Mouse (Mus musculus): Measurements from ENCODE around the gene Zic1. TPM values are rescaled to one million over a fixed set of nuclear protein-coding genes. Genes with fewer than 3 reads are reported as not detected.

The Zic1 gene
- polyA plus RNA-seq, 1 experiment from 2014 or later, result 14.4 TPM

DNA sequence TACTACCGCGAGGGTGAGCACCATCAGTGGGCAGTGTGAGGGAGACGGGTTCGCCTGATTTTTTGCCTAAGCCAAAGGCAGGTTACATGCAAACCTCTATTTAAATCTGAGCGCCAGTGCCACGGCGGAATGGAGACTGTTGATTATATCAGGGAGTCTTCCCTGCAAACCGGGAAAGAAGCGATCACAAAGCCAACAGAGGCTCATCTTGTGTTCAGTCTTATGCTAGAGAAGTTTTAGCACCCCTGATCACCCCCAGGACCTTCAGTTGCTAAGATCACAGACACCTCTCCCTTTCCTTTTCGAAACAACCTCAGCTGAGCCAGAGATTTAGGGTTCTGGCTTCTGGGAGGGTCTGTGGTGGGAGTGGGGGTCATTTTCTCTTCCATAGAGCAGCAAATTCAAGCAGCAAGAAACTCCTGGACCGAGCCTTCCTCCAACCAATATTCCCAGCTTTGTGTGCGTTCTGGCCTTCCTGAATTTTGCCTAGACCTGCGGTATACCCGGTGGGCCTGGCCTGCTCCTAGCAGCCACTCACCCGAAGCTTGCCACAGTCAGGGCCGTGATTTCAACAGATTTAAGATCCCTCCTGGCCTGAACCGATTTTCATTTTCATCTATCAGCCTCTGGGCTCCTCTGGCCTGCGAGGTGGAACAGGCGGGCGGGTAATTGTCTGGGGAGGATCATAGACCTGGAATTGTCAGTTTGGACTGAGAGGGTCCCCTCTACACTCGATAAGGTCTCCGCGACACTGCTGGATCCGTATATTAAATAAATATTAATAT lies 17.1 kb upstream of the Zic1 start:
- no peaks in the 10 kb centered on the region for H3K9me3 ChIP-seq
- H3K4me1 ChIP-seq, result peaks cover 68% of the 10 kb centered on the region
- H3K4me2 ChIP-seq, result peak overlapping the region; percentile 81
- H3K9ac ChIP-seq, result peak overlapping the region; percentile 89
- peaks cover 86% of the 10 kb centered on the region for H3K27me3 ChIP-seq
- H3K27ac ChIP-seq, result peak overlapping the region; percentile 94
- H3K36me3 ChIP-seq (replicated peaks), result no peaks in the 10 kb centered on the region
- ATAC-seq (ENCODE audit: low FRiP score), result no peak
- peak overlapping the region; percentile 57 for H3K4me3 ChIP-seq (replicated peaks)
- 3% methylated on average over 24 of the region's 24 CpGs for WGBS

DNA sequence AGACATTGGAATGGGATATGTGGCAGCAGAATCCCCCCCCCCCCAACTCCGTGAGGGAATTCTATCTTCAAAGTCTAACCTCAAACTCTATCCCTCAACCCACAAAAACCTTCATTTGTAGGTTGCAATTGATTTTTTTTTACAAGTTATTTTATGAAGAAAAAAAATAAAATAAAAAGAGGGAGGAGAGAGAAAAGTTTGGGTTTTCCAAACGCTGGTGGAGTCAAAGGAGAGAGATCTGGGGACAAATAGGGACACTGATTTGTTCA lies 16.4 kb upstream of the Zic1 start:
- peaks cover 86% of the 10 kb centered on the region for H3K27me3 ChIP-seq
- H3K36me3 ChIP-seq (replicated peaks), result no peaks in the 10 kb centered on the region
- H3K4me3 ChIP-seq (replicated peaks), result peak overlapping the region; percentile 57
- no peaks in the 10 kb centered on the region for H3K9me3 ChIP-seq
- H3K4me1 ChIP-seq, result peaks cover 62% of the 10 kb centered on the region
- peak overlapping the region; percentile 81 for H3K4me2 ChIP-seq
- H3K9ac ChIP-seq, result peak overlapping the region; percentile 89
- WGBS, result 4% methylated on average over 2 of the region's 2 CpGs
- ATAC-seq (ENCODE audit: low FRiP score), result no peak
- peak overlapping the region; percentile 94 for H3K27ac ChIP-seq

DNA sequence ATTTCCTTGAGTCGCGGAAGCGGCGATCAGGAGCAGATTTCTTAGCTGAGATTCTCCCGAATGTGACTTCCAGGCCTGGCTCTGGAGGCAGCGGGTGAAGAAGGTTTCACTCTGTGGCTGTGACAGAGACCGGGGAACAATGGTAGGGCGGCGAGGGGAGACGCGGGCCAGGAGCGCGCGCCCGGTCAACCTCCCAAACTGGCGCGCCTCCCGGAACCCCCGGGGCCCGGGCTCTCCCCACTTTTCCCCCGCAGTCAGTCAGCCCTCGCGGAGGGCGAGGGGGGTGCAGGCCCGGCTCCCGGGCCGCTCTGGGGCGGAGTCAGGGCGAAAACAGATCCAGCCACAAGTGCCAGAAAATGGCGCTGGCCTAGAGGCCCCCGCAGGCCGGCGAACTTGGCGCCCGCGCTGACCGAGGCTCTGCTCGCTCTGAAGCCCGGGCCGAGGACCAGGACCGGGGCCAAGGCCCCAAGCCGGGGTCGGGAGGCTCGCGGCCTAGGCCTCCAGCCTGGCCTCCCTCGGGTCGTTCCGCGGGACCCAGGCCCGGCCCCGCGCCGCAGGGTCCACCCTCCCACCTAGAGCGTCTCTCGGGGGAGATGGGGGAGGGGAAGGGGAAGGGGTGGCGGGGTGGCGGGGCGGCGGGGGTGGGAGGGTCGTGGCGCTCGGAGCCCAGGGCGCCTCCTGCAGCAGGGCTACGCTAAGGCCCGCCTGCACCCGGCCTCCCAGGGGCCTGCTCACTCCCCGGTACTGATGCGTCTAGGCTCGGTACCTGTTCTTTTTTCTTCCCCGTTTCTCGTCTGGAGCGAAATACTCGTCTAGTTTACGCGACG lies 15.9 kb upstream of the Zic1 start:
- ATAC-seq (ENCODE audit: low FRiP score), result peak; percentile 37
- peak overlapping the region; percentile 57 for H3K4me3 ChIP-seq (replicated peaks)
- H3K27me3 ChIP-seq, result peaks cover 88% of the 10 kb centered on the region
- under 1% methylated on average over 67 of the region's 76 CpGs for WGBS
- H3K36me3 ChIP-seq (replicated peaks), result no peaks in the 10 kb centered on the region
- H3K9me3 ChIP-seq, result no peaks in the 10 kb centered on the region
- H3K4me1 ChIP-seq, result peaks cover 63% of the 10 kb centered on the region
- H3K4me2 ChIP-seq, result peak overlapping the region; percentile 81
- H3K9ac ChIP-seq, result peak overlapping the region; percentile 89
- peak overlapping the region; percentile 94 for H3K27ac ChIP-seq

DNA sequence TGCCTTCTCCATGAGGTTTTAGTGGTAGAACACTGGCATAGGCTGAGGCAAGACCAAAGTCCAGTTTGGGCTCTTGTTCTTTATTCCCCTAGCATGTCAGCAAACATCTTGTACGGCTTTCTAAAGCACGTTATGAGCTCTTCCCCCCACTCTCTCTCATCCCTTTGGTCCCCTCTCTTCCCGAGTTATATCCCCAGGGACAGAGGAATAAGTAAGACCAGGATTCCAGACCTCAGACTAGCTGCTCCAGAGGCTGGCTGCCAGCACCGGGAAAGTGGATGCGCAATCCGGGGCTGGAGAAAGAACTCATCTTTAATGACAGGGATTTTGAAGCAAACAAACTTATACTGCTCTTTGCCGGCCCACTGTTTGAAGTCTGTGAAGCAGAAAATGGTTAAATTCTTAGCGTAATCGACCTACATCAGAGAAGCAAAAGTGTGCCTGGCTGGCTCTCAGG lies 14.9 kb upstream of the Zic1 start:
- H3K36me3 ChIP-seq (replicated peaks), result no peaks in the 10 kb centered on the region
- under 1% methylated on average over 9 of the region's 9 CpGs for WGBS
- no peak for ATAC-seq (ENCODE audit: low FRiP score)
- H3K4me2 ChIP-seq, result peak overlapping the region; percentile 81
- H3K27me3 ChIP-seq, result peaks cover 91% of the 10 kb centered on the region
- peak overlapping the region; percentile 93 for H3K27ac ChIP-seq
- peaks cover 56% of the 10 kb centered on the region for H3K4me1 ChIP-seq
- no peaks in the 10 kb centered on the region for H3K9me3 ChIP-seq
- peak overlapping the region; percentile 57 for H3K4me3 ChIP-seq (replicated peaks)
- H3K9ac ChIP-seq, result peak overlapping the region; percentile 71

DNA sequence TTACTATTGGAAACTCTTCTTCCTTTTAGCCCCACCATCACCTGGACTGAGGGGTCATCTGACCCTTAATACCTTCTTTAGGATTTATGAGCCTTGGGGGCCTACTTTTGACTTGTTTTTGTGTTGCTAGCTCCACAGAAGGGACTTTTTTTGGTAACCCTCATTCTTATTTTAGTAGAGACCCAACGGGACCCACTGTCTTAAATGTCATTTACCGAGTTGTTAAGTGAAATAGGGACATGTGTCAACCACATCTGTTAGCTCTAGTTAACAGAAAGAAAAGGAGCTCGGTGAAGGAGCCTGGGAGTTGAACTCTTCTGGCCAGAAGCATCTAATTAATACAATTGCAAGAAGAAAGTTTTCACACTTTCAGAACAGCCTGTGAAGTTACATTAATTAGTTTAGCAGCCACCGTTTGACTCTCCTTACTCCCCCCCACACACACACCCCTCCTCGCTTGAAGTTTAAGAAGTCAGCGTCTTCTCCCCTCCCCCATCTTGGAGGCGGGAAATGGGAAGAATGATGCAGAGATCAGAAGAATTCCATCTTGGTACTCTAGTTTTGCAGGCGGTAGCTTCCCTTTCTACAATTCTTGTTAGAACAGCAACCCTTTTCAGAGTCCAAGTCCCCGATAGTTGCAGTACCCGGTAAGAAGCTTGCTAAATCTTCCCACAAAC lies 14.3 kb upstream of the Zic1 start:
- WGBS, result 2% methylated on average over 10 of the region's 10 CpGs
- Histone ChIP-seq H3K27me3 (peaks cover 90% of the 10 kb centered on the region), H3K4me2 (peak overlapping the region; percentile 81), H3K4me3 (replicated peaks) (peak overlapping the region; percentile 57), H3K27ac (peak overlapping the region; percentile 93), H3K4me1 (peaks cover 51% of the 10 kb centered on the region), H3K9me3 (no peaks in the 10 kb centered on the region), H3K9ac (peak overlapping the region; percentile 71), H3K36me3 (replicated peaks) (no peaks in the 10 kb centered on the region)
- ATAC-seq (ENCODE audit: low FRiP score), result no peak

DNA sequence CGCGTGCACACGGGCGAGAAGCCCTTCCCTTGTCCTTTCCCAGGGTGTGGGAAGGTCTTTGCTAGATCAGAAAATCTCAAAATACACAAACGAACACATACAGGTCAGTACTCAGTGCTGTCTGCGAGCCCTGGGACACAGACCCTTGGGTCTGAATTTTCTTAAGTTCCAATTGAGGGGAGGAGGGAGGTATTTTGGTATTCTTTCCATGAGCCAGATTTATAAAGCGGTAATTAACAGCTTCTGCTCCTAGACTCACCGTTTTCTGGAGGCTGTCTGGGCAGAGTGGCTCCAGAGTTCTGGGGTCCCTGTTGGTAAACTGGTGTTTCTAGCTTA lies 13.7 kb upstream of the Zic1 start:
- H3K9ac ChIP-seq, result peak overlapping the region; percentile 71
- H3K27ac ChIP-seq, result peak overlapping the region; percentile 93
- WGBS, result 1% methylated on average over 8 of the region's 8 CpGs
- H3K36me3 ChIP-seq (replicated peaks), result no peaks in the 10 kb centered on the region
- peak overlapping the region; percentile 57 for H3K4me3 ChIP-seq (replicated peaks)
- no peaks in the 10 kb centered on the region for H3K9me3 ChIP-seq
- no peak for ATAC-seq (ENCODE audit: low FRiP score)
- H3K4me1 ChIP-seq, result peaks cover 47% of the 10 kb centered on the region
- peak overlapping the region; percentile 81 for H3K4me2 ChIP-seq
- H3K27me3 ChIP-seq, result peaks cover 89% of the 10 kb centered on the region

DNA sequence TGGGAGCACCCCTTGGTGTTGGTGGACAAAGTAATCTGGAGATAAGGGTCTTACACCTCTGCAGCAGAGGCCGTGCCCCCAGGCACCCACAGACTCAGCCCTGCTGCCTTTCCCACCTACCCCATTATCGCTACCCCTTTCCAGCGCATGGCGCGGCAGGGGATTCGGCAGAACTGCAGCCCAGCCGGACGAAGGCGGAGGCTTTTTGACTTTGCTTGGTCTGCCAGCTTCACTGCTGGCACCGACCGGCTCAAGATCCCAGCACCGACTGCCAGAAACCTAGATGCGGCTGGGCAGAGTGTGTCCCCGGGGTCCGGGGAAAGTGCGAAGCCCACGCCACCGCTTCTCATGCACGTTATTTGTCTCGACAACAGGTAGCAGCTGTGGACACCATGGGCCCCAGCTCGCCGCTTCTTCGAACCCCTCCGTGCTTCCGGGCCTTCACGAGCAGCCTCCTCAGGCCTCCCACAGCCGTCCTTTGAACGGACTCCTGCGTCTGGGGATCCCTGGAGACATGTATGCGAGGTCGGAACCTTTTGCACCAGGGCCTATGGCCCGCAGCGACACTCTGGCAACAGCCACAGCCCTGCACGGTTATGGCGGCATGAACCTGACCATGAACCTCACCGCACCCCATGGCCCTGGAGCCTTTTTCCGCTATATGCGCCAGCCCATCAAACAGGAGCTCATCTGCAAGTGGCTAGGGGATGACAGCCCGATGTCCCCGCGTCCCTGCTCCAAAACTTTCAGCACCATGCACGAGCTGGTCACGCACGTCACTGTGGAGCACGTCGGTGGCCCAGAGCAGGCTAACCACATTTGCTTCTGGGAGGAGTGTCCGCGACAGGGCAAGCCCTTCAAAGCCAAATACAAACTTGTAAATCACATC lies 13.0 kb upstream of the Zic1 start:
- Histone ChIP-seq H3K27ac (peak overlapping the region; percentile 93), H3K9ac (peak overlapping the region; percentile 71), H3K36me3 (replicated peaks) (no peaks in the 10 kb centered on the region), H3K4me2 (peak overlapping the region; percentile 81), H3K27me3 (peaks cover 89% of the 10 kb centered on the region), H3K9me3 (no peaks in the 10 kb centered on the region), H3K4me3 (replicated peaks) (peak overlapping the region; percentile 57), H3K4me1 (peaks cover 41% of the 10 kb centered on the region)
- WGBS, result 1% methylated on average over 48 of the region's 48 CpGs
- peak; percentile 15; the same call in 1 of the 2 replicates for ATAC-seq (ENCODE audit: low FRiP score)

DNA sequence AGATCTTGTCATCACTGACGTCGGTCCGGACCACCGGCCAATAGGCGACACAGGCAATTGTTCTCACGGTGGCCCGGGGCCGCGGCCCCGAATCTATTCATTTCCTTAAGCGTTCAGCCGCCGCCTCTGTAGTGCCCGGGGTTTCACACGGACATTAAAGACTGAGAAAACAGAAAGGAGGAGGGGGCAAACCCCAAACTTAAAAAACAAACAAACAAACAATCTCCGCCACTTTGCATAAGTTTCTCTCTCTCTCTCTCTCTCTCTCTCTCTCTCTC lies 12.2 kb upstream of the Zic1 start:
- peaks cover 37% of the 10 kb centered on the region for H3K4me1 ChIP-seq
- peak overlapping the region; percentile 71; the same call in 1 of the 2 replicates for H3K9ac ChIP-seq
- peak overlapping the region; percentile 57 for H3K4me3 ChIP-seq (replicated peaks)
- no peaks in the 10 kb centered on the region for H3K9me3 ChIP-seq
- peaks cover 86% of the 10 kb centered on the region for H3K27me3 ChIP-seq
- no peaks in the 10 kb centered on the region for H3K36me3 ChIP-seq (replicated peaks)
- ATAC-seq (ENCODE audit: low FRiP score), result peak; percentile 63
- H3K4me2 ChIP-seq, result peak overlapping the region; percentile 81
- 0% methylated on average over 14 of the region's 16 CpGs for WGBS
- peak overlapping the region; percentile 93 for H3K27ac ChIP-seq

DNA sequence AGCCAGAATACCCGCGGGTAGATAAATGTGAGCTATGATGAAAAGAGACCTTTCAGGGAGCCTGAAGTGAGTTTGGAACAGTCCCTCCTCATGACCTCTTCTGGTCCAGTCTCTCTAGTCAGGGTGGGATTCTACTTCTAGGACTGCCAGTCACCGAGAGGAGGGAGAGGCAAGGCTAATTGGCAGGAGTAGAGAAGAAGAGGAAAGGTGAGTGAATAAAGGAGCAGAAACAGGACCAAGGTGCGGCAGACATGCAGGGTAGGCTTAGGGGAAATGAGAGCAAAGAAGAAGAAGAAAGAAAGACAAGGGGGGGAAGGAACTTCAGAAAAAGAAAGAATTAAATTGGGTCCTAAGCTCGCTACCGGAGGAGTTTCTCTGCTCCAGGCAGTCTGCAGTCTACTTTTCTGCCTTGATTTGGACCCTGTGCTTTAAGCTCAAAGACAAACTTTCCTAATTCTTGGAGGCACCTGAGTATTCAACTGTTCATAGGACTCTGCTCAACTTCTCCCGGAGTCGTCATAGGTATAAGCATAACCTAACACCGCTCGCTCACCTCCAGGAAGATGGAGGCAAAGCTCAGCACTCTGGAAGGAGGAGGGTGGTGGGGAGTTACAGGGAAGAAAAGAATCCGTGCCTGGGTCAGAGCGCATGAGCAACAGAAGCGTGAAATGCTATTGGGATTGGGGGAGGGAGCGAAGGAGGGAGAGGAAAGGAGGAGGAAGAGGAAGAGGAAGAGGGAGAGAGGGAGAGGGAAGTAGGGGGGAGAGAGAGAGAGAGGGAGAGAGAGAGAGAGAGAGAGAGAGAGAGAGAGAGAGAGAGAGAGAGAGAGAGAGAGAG lies 11.6 kb upstream of the Zic1 start:
- peaks cover 31% of the 10 kb centered on the region for H3K4me1 ChIP-seq
- peaks cover 86% of the 10 kb centered on the region for H3K27me3 ChIP-seq
- H3K27ac ChIP-seq, result peak overlapping the region; percentile 93
- peak; percentile 47 for ATAC-seq (ENCODE audit: low FRiP score)
- peak overlapping the region; percentile 57 for H3K4me3 ChIP-seq (replicated peaks)
- H3K9ac ChIP-seq, result peak overlapping the region; percentile 71; the same call in 1 of the 2 replicates
- H3K4me2 ChIP-seq, result peak overlapping the region; percentile 81
- no peaks in the 10 kb centered on the region for H3K9me3 ChIP-seq
- no peaks in the 10 kb centered on the region for H3K36me3 ChIP-seq (replicated peaks)
- WGBS, result 3% methylated on average over 14 of the region's 14 CpGs

DNA sequence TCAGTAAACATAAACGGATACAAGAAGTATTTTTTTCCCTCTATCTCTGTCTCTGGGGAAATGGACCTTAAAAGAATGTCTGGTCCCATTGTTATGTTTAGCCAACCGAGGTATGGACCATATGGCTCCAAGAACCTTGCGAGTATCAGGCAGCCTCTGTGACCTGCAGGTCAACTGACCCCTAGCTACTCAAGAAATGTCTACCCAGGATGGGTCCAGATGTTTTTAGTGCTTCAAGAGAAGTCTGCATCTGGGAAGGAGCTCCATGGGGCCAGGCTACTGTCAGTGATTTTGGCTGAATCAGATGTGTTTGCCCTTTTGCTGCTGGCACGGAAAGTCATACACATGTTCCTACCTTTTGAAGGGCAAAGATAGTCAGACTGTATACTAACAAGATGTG lies 9.1 kb upstream of the Zic1 start:
- Histone ChIP-seq H3K9me3 (no peaks in the 10 kb centered on the region), H3K4me3 (replicated peaks) (no peak overlapping the region), H3K9ac (no peak overlapping the region), H3K36me3 (replicated peaks) (no peaks in the 10 kb centered on the region), H3K4me1 (peaks cover 21% of the 10 kb centered on the region), H3K27me3 (peaks cover 92% of the 10 kb centered on the region), H3K27ac (peak overlapping the region; percentile 57), H3K4me2 (peak overlapping the region; percentile 22; the same call in 1 of the 2 replicates)
- WGBS, result 11% methylated on average over 4 of the region's 4 CpGs
- ATAC-seq (ENCODE audit: low FRiP score), result no peak

All from forebrain, embryonic 12.5 days (tissue).